Mouse (Mus musculus) heart, adult 2 months (tissue): ENCODE data around the gene Tesk1. TPM values are rescaled to one million over a fixed set of nuclear protein-coding genes. Genes with fewer than 3 reads are reported as not detected.

Experiments used
- DNase-seq, 2 experiments: peaks; one replicate each; pipeline ENCODE4 v3.0.0; 2021
- H3K27ac ChIP-seq: fragments of 200-600 bp; 2 replicates; pipeline ENCODE4 v1.8.1; 2022
- H3K27me3 ChIP-seq: fragments of 200-500 bp; 2 replicates; pipeline ENCODE4 v1.6.1; 2012; ENCODE audit warnings: mild to moderate bottlenecking, low read length, inconsistent platforms, mixed read lengths; ENCODE audit not compliant: control insufficient read depth, insufficient read depth
- H3K36me3 ChIP-seq: fragments of 200-500 bp; 2 replicates; pipeline ENCODE4 v1.6.1; 2012; ENCODE audit warnings: low read length, inconsistent platforms; ENCODE audit not compliant: control insufficient read depth, insufficient read depth
- H3K4me1 ChIP-seq: fragments of 200-500 bp; 2 replicates; pipeline ENCODE4 v1.6.1; 2011; ENCODE audit warnings: low read length; ENCODE audit not compliant: control insufficient read depth, insufficient read depth
- H3K4me3 ChIP-seq: fragments of 200-600 bp; 2 replicates; pipeline ENCODE4 v1.8.1; 2022
- H3K79me2 ChIP-seq: fragments of 200-500 bp; replicated peaks from 2 replicates; pipeline ENCODE4 v1.6.1; 2012; ENCODE audit warnings: mild to moderate bottlenecking, inconsistent platforms, low read length, moderate library complexity, mixed read lengths; ENCODE audit not compliant: control insufficient read depth, insufficient read depth
- H3K9ac ChIP-seq: fragments of 200-500 bp; 2 replicates; pipeline ENCODE4 v1.6.1; 2012; ENCODE audit warnings: low read depth, mild to moderate bottlenecking, control low read depth, inconsistent platforms, low read length, mixed read lengths
- CTCF ChIP-seq: fragments of 200-600 bp; IDR thresholded peaks from 2 replicates; pipeline ENCODE4 v1.8.1; 2022; ENCODE audit warnings: antibody characterized with exemption, mild to moderate bottlenecking, moderate library complexity
- EP300 ChIP-seq: fragments of 200-500 bp; IDR thresholded peaks from 2 replicates; pipeline ENCODE4 v1.6.1; 2011; ENCODE audit warnings: low read depth, low read length, control low read depth; ENCODE audit not compliant: insufficient read depth
- POLR2A ChIP-seq: fragments of 200-500 bp; IDR thresholded peaks from 2 replicates; pipeline ENCODE4 v1.6.1; 2011; ENCODE audit warnings: mild to moderate bottlenecking, low read depth, low read length, control low read depth; ENCODE audit not compliant: insufficient read depth
- WGBS: fragments of 180-500 bp; shearing (Covaris S2); methylation state at CpG from one replicate; pipeline ENCODE4 v1.1.7; 2018; 5-methylcytosine and 5-hydroxymethylcytosine counted together
- intact Hi-C: fragments of 180-260 bp; cut with DNase I; formaldehyde crosslinking; loops from one replicate; pipeline ENCODE4 v1.15.1; 2025
- polyA plus RNA-seq: library from polyadenylated mRNA; depleted of rRNA; stranded (reverse); fragments of >200 nt; gene quantifications from 2 replicates; pipeline ENCODE4 v1.2.3, GENCODE M21; 2012
- total RNA-seq, 2 experiments: library from RNA; stranded (reverse); gene quantifications; 2 replicates each; pipeline ENCODE4 v1.2.3; 2021

Tesk1 gene
- total and polyA plus RNA-seq, 3 experiments = 36.6 to 51.5 (median 37.5) TPM

- H3K79me2 ChIP-seq = no peaks in the 10 kb centered on the region
- no peak overlapping the region for H3K27ac ChIP-seq
- no peaks in the 10 kb centered on the region for H3K36me3 ChIP-seq
- 79% methylated on average over 1 of the region's 1 CpGs for WGBS
- intact Hi-C loops = loop anchor here (5.0 to 10.0 kb wide), 2 partner anchors 279 to 432 kb away; partner anchors contain the start of gene Olfr71
- peaks cover 2% of the 10 kb centered on the region for H3K4me1 ChIP-seq
- H3K4me3 ChIP-seq = no peak overlapping the region
- H3K27me3 ChIP-seq = no peaks in the 10 kb centered on the region
- TF ChIP-seq POLR2A (no peak), EP300 (no peak), CTCF (no peak)
- no peak for DNase-seq
- H3K9ac ChIP-seq = no peak overlapping the region
These were observed 8.9 kb upstream of the Tesk1 start for GRCm38 (mm10) chr4:43432832-43433231.

GRCm38 (mm10) chr4:43442044-43442443 is 305 bp downstream of the Tesk1 start:
- peak overlapping the region; percentile 77 for H3K4me3 ChIP-seq
- H3K36me3 ChIP-seq = no peaks in the 10 kb centered on the region
- H3K9ac ChIP-seq = peak overlapping the region; percentile 66
- H3K27ac ChIP-seq = peak overlapping the region; percentile 87
- no peaks in the 10 kb centered on the region for H3K27me3 ChIP-seq
- H3K79me2 ChIP-seq = no peaks in the 10 kb centered on the region
- intact Hi-C loops = loop anchor here (2.0 to 5.0 kb wide), 4 partner anchors 37 to 135 kb away; partner anchors contain the start of genes Creb3, Gba2, Rgp1 and Tln1
- peak; percentile 99 for DNase-seq
- under 1% methylated on average over 33 of the region's 33 CpGs for WGBS
- H3K4me1 ChIP-seq = peaks cover 3% of the 10 kb centered on the region; the same call in 1 of the 2 replicates
- TF ChIP-seq CTCF (peak; percentile 89), EP300 (peak; percentile 94), POLR2A (peak; percentile 98)

GRCm38 (mm10) chr4:43442456-43443361 is 970 bp downstream of the Tesk1 start:
- peak; percentile 80 to 87 for DNase-seq
- TF ChIP-seq EP300 (no peak), CTCF (no peak), POLR2A (no peak)
- Histone ChIP-seq H3K27ac (peak overlapping the region; percentile 87), H3K27me3 (no peaks in the 10 kb centered on the region), H3K79me2 (no peaks in the 10 kb centered on the region), H3K36me3 (no peaks in the 10 kb centered on the region), H3K4me3 (peak overlapping the region; percentile 77), H3K4me1 (peaks cover 3% of the 10 kb centered on the region; the same call in 1 of the 2 replicates), H3K9ac (peak overlapping the region; percentile 66)
- WGBS = under 1% methylated on average over 77 of the region's 88 CpGs
- intact Hi-C loops = loop anchor here (2.0 to 5.0 kb wide), 4 partner anchors 36 to 135 kb away; partner anchors contain the start of genes Creb3, Gba2, Rgp1 and Tln1

GRCm38 (mm10) chr4:43443511-43443910 is 1.8 kb downstream of the Tesk1 start:
- no peak for DNase-seq
- Histone ChIP-seq H3K79me2 (no peaks in the 10 kb centered on the region), H3K4me3 (peak overlapping the region; percentile 77), H3K27me3 (no peaks in the 10 kb centered on the region), H3K9ac (peak overlapping the region; percentile 66), H3K4me1 (peaks cover 3% of the 10 kb centered on the region; the same call in 1 of the 2 replicates), H3K36me3 (no peaks in the 10 kb centered on the region), H3K27ac (peak overlapping the region; percentile 87; the same call in 1 of the 2 replicates)
- intact Hi-C loops = loop anchor here (2.0 to 5.0 kb wide), 4 partner anchors 35 to 134 kb away; partner anchors contain the start of genes Creb3, Gba2, Rgp1 and Tln1
- TF ChIP-seq CTCF (no peak), EP300 (no peak), POLR2A (no peak)
- WGBS = 2% methylated on average over 24 of the region's 28 CpGs

- intact Hi-C loops = no loop called here
- Histone ChIP-seq H3K4me3 (no peak overlapping the region), H3K9ac (no peak overlapping the region), H3K27me3 (no peaks in the 10 kb centered on the region), H3K36me3 (no peaks in the 10 kb centered on the region), H3K79me2 (no peaks in the 10 kb centered on the region), H3K4me1 (peaks cover 3% of the 10 kb centered on the region; the same call in 1 of the 2 replicates), H3K27ac (no peak overlapping the region)
- WGBS = 77% methylated on average over 13 of the region's 13 CpGs
- peak; percentile 32 to 37 for DNase-seq
- TF ChIP-seq EP300 = no peak
- TF ChIP-seq POLR2A = no peak
- no peak for TF ChIP-seq CTCF
These were observed 5.5 kb downstream of the Tesk1 start for GRCm38 (mm10) chr4:43447251-43447650.

GRCm38 (mm10) chr4:43448554-43448953 is 6.8 kb downstream of the Tesk1 start:
- no peak for TF ChIP-seq CTCF
- H3K79me2 ChIP-seq = no peaks in the 10 kb centered on the region
- no peak overlapping the region for H3K9ac ChIP-seq
- WGBS = 79% methylated on average over 3 of the region's 3 CpGs
- H3K4me3 ChIP-seq = no peak overlapping the region
- intact Hi-C loops = no loop called here
- no peak overlapping the region for H3K27ac ChIP-seq
- peak in 1 of 2 experiments; percentile 39 for DNase-seq
- no peaks in the 10 kb centered on the region for H3K36me3 ChIP-seq
- peaks cover 5% of the 10 kb centered on the region for H3K4me1 ChIP-seq
- H3K27me3 ChIP-seq = no peaks in the 10 kb centered on the region
